Mouse (Mus musculus) cerebellum, adult 11 months (tissue): ENCODE results near the gene Vmn1r159.
"Not testable (repeated sequence)": the region's sequence is repeated elsewhere in the genome, so short reads cannot be mapped to it uniquely, and the experiment has no call there.

ENCODE experiments used
- DNase-seq: peaks from one replicate; pipeline ENCODE4 v3.0.0; 2022

Gene Vmn1r159

DNA sequence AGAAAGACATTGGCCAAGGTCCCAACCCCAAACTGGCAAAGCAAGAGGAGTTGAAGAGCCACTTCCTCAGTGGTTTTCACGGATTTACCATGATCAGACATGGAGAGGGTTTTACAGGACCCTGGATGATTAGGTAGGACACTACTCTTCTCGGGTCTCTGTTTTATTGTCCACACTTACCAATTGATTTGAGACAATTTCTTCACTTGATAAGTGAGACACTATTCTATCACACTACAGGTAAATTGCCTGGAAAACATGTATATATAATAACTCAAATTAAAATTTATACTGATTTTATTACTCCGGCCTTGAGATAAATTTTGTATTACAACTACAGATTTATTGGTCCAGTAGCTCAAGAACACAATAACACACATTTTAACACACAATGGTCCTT, at the start of gene Vmn1r159:
Gene Vmn1r159, minus strand, starts transcription at position 101 of the 400 bp plus-strand sequence.
- DNase-seq: not testable (repeated sequence)

DNA sequence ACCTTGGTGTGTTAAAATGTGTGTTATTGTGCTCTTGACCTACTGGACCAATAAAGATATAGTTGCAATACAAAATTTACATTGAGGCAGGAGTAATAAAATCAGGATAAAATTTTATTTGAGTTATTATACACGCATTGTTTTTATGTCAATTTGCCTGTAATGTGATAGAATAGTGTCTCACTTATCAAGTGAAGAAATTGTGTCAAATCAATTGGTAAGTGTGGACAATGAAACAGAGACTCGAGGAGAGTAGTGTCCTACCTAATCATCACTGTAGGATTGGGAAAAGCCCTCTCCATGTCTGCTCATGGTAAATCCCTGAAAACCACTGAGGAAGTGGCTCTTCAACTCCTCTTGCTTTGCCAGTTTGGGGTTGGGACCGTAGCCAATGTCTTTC, 27.5 kb upstream of the Vmn1r159 start, which contains the start of gene Vmn1r160:
Gene Vmn1r160, plus strand, starts transcription at position 301 of the 400 bp plus-strand sequence.
- DNase-seq: not testable (repeated sequence)
